Mouse (Mus musculus) neutrophil, adult 83 days (primary cell): ENCODE data around the gene Atp8b3. TPM values are rescaled to one million over a fixed set of nuclear protein-coding genes. Genes with fewer than 3 reads are reported as not detected.

Experiments used
- total RNA-seq, 2 experiments: library from RNA; stranded (reverse); gene quantifications; one replicate each; pipeline ENCODE4 v1.2.4; 2023

Atp8b3 gene
- total RNA-seq = under 1 TPM; 0.11 TPM

DNA sequence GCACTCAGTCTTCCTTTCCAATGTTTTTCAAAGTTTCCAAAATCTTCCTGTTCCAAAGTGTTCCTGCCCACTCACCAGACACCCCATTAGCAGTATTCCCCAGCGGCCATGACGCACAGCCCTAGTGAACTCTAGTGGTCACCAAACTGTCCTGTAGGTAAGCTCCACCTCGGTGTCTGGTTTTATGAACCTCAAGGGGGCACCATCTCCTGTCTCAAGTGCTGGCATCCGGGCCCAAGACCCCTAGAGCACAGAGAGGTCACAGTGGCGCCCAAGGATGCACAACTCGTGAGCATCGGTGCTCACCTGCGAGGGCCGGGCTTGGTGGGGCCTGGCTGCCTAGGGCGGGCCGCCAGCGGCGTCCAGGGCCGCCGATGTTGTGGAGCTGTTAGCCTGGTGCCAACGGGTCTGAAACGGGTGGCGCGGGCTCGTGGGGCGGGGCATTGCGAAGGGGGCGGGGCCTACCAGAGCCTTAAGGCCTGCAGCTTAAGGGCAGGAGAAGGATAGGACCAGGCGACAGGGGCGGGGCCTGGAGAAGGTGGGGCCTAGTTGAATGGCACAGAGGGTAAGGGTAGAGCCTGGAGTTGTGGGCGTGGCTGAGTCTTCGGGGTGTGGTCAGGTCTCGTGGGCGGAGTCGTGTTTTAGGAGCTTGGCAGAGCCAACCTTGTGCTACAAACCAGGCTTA lies at the start of gene Atp8b3:
Gene Atp8b3, minus strand, starts transcription at position 415 of the 685 bp plus-strand sequence.

DNA sequence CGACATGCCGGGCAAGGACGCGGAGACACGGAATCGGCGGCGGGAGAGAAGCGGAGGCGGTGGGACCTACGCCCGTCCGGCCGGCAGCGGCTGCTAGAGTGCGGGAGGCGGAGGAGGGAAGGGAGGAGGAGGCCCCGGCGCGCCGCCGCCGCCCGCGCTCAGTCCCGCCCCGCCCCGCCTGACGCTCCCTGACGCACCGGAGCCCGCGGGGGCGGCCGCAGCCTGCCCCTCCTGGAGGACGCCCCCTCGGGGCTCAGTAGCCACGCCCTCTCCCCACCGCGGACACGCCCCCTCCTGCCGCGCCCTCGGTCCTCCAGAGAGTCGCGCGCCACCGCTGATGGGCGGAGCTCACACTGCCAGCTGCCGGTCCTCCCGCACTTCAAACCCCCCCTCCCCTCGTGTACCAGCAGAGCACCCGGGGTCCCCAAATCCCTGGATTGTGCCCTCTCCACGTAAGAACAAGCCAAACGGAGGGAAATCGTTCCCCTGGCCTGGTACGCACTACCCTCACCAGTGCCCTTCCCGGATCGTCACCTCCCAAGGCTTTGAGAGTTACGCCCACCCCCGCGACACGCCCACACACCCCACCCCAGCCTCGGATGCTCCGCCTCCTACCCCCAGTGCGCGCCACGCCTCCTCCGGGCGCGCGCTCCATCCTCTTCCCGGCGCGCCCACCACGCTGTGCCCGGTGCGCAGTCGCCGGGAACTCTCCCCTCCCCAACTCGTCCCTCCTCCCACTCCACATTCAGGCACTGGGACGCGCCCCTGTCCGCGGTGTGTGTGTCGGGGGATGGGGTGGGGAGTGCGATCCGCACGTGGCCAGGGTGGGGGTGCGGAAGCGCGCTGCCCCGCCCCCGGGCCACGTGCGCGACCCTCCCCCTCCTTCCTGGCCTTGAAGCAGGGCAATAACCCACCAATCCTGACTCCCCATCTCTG lies 38.5 kb upstream of the Atp8b3 start, which contains the start of gene Klf16:
Gene Klf16, minus strand, starts transcription at position 127 of the 936 bp plus-strand sequence.

DNA sequence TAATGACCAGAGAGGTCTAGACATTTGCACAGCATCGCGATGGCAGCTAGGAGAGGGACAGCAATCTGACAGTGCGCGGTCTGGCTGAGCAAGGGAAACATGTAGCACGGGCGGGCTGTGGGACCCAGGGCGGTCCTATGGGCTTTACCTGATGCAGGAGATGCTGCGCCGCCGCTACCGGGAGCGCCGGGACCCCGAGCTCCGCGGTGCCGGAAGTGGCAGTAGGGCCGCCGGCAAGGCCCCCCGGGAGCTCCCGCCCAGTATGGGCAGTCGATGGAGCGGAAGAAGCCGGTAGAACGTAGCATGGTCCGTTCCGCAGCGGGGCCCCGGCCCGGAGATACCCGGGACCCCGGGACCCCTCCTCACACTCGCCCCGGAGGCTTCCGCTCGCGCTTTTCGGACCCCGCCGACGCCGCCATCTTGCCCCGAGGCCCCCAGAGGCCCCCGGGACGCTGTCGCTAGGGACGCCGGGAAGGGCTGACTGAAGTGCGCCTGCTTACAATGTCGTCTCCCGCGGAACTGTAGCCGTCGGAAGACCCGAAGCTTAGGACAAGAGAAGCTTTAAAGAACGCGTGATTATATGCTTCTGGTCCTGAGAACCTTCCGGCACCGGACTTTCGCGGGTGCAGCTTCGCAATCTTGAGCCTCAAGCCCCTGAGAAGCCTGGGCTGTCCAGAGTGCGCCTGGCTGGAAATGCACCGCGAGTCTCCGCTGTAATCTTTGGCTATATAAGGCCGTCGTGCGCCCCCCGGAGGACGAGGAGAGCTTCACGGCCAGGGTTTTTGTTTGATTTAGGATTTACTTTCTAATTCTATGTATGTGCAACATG lies 22.4 kb upstream of the Atp8b3 start, which contains the start of gene Rexo1:
Gene Rexo1, minus strand, starts transcription at position 445 of the 829 bp plus-strand sequence.

DNA sequence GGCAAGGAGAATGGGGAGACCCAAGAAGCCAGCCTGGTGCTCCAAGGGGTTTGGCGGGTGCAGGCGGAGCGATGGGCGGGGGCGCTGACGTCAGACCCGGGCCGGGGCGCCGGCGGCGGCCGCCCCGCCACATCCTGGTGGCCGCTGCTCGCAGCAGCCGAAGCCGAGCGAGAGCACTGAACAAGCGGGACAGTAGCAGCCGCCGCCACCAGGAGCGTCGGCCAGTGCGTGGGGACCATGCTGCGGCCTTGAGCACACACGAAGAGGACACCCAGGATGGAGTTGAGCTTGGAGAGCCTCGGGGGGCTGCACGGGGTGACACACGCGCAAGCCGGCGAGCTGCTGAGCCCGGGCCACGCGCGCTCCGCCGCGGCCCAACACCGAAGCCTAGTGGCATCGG lies 44.2 kb downstream of the Atp8b3 start, which contains the start of gene Onecut3:
Gene Onecut3, plus strand, starts transcription at position 104 of the 400 bp plus-strand sequence.

Other genes starting within 250 kb of the Atp8b3 start
- 100 to 1,000 TPM; 865 to 877 TPM for gene Rps15, start 246.7 kb downstream of the Atp8b3 start, total RNA-seq
- gene Apc2, start 243.1 kb downstream of the Atp8b3 start, total RNA-seq = not detected
- gene 2310011J03Rik, start 218.6 kb downstream of the Atp8b3 start, total RNA-seq = 10 to 100 TPM; 21.5 to 26.4 TPM
- gene Pcsk4, start 209.6 kb downstream of the Atp8b3 start, total RNA-seq = under 1 TPM in 1 of 2 experiments, not detected in 1; 0.66 TPM
- 1 to 10 TPM; 3.3 to 3.6 TPM for gene Reep6, start 209.2 kb downstream of the Atp8b3 start, total RNA-seq
- under 1 TPM; 0.53 to 0.55 TPM for gene Adamtsl5, start 190.7 kb downstream of the Atp8b3 start, total RNA-seq
- gene Plk5, start 182.7 kb downstream of the Atp8b3 start, total RNA-seq = not detected
- 1 to 10 TPM; 3.3 to 4.2 TPM for gene Mex3d, start 151.5 kb downstream of the Atp8b3 start, total RNA-seq
- 10 to 100 TPM; 41.9 to 49.5 TPM for gene Mbd3, start 139.6 kb downstream of the Atp8b3 start, total RNA-seq
- gene Uqcr11, start 132.3 kb downstream of the Atp8b3 start, total RNA-seq = 100 to 1,000 TPM; 101 to 112 TPM
- gene Tcf3, start 105.5 kb downstream of the Atp8b3 start, total RNA-seq = 10 to 100 TPM; 50.5 to 63.1 TPM
- not detected for gene Onecut3, start 44.3 kb downstream of the Atp8b3 start, total RNA-seq
- gene Rexo1, start 22.4 kb upstream of the Atp8b3 start, total RNA-seq = 10 to 100 TPM; 55.9 to 56.9 TPM
- 10 to 100 TPM in 1 of 2 experiments, 1 to 10 TPM in 1; 8.4 to 10.7 TPM for gene Klf16, start 38.2 kb upstream of the Atp8b3 start, total RNA-seq
- gene Abhd17a, start 51.2 kb upstream of the Atp8b3 start, total RNA-seq = 10 to 100 TPM; 40.9 to 44.3 TPM
- gene Scamp4, start 63.7 kb upstream of the Atp8b3 start, total RNA-seq = 10 to 100 TPM; 11.1 to 12.5 TPM
- 1 to 10 TPM; 1.3 to 2.9 TPM for gene Adat3, start 63.8 kb upstream of the Atp8b3 start, total RNA-seq
- under 1 TPM; 0.29 to 0.70 TPM for gene Gm49322, start 66.9 kb upstream of the Atp8b3 start, total RNA-seq
- 100 to 1,000 TPM in 1 of 2 experiments, 10 to 100 TPM in 1; 96.3 to 120 TPM for gene Csnk1g2, start 83.7 kb upstream of the Atp8b3 start, total RNA-seq
- 10 to 100 TPM; 19.2 to 23.8 TPM for gene Btbd2, start 117.9 kb upstream of the Atp8b3 start, total RNA-seq
- 100 to 1,000 TPM; 187 to 191 TPM for gene Mknk2, start 139.0 kb upstream of the Atp8b3 start, total RNA-seq
- 100 to 1,000 TPM; 124 TPM for gene Mob3a, start 162.9 kb upstream of the Atp8b3 start, total RNA-seq
- gene Izumo4, start 163.1 kb upstream of the Atp8b3 start, total RNA-seq = 1 to 10 TPM; 8.5 to 10.0 TPM
- gene Ap3d1, start 203.1 kb upstream of the Atp8b3 start, total RNA-seq = 10 to 100 TPM; 91.5 to 95.8 TPM
- 10 to 100 TPM; 30.9 to 33.4 TPM for gene Dot1l, start 216.1 kb upstream of the Atp8b3 start, total RNA-seq